In genomic region chr17:9023198-9023942, GRCm38 (mm10) we compare ENCODE assay signal across 9 mouse cellular contexts. TPM values are rescaled to one million over a fixed set of nuclear protein-coding genes. Genes with fewer than 3 reads are reported as not detected.
DNase-seq lines count a peak whose midpoint lies in the region; ATAC-seq lines count a peak whose summit lies in the region.
"Had no signal": no experiment of that assay in that cellular context is flagged by ENCODE, and none has a peak within 500 bp of the region (broad histone marks: within the 10 kb centered on the region; RNA-seq: fewer than 3 reads in every experiment).

No protein-coding gene starts in this region.

- peak overlapping the region; percentile 21; the same call in 1 of the 2 replicates for H3K4me2 ChIP-seq in hindbrain, embryonic 12.5 days (replicated peaks)
- peak overlapping the region; percentile 36 for H3K4me2 ChIP-seq in midbrain, embryonic 13.5 days (replicated peaks)

- no peak overlapping the region for H3K9ac ChIP-seq in hindbrain, embryonic 12.5 days
- no peak overlapping the region for H3K9ac ChIP-seq in midbrain, embryonic 13.5 days (replicated peaks)

- H3K4me1 ChIP-seq in hindbrain, embryonic 12.5 days = peaks cover 13% of the 10 kb centered on the region
- peaks cover 22% of the 10 kb centered on the region for H3K4me1 ChIP-seq in midbrain, embryonic 13.5 days (replicated peaks)

- H3K27ac ChIP-seq in hindbrain, embryonic 12.5 days = peak overlapping the region; percentile 23; the same call in 1 of the 2 replicates
- peak overlapping the region; percentile 66 for H3K27ac ChIP-seq in midbrain, embryonic 13.5 days

- no peaks in the 10 kb centered on the region for H3K27me3 ChIP-seq in hindbrain, embryonic 12.5 days
- H3K27me3 ChIP-seq in midbrain, embryonic 13.5 days = no peaks in the 10 kb centered on the region

- no peaks in the 10 kb centered on the region for H3K9me3 ChIP-seq in hindbrain, embryonic 12.5 days (replicated peaks)
- no peaks in the 10 kb centered on the region for H3K9me3 ChIP-seq in midbrain, embryonic 13.5 days

- H3K4me3 ChIP-seq in hindbrain, embryonic 12.5 days = no peak overlapping the region
- no peak overlapping the region; the same call in 1 of the 2 replicates for H3K4me3 ChIP-seq in midbrain, embryonic 13.5 days (replicated peaks)

- peak; percentile 17 to 36 for DNase-seq in frontal cortex, adult 2 months (ENCODE audit: extremely low spot score in 1 of 2, low spot score in 1 of 2)
- DNase-seq in cerebellum, adult 18-20 months = peak; percentile 68
- DNase-seq in spleen, postnatal 36 days (ENCODE audit: low spot score in 2 of 2) = no peak
- no peak for DNase-seq in lung, adult 18-20 months
- DNase-seq in urinary bladder, postnatal 36 days (ENCODE audit: low spot score in 2 of 2) = no peak
- DNase-seq: adrenal gland, postnatal 25 days had no signal

- no peak for ATAC-seq in frontal cortex, adult (ENCODE audit: low TSS enrichment)
- peak; percentile 50; the same call in 1 of the 2 replicates for ATAC-seq in hindbrain, embryonic 12.5 days (ENCODE audit: low FRiP score)
- peak; percentile 79 for ATAC-seq in midbrain, embryonic 13.5 days

- WGBS in hindbrain, embryonic 12.5 days = 31% methylated on average over 14 of the region's 14 CpGs
- 25% methylated on average over 14 of the region's 14 CpGs for WGBS in midbrain, embryonic 13.5 days

- no peaks in the 10 kb centered on the region for H3K36me3 ChIP-seq in hindbrain, embryonic 12.5 days
- H3K36me3 ChIP-seq in midbrain, embryonic 13.5 days = no peaks in the 10 kb centered on the region

RNA-seq across cellular contexts. Expression of gene 1700010I14Rik, which starts 35.2 kb away (rescaled TPM):
- polyA plus RNA-seq in frontal cortex, adult 2 months (2012; rRNA removed) = 2.0 and 2.2 TPM in 2 replicates
- 2.0 and 2.3 TPM in 2 replicates for polyA plus RNA-seq in hindbrain, embryonic 12.5 days (2016; fragmentation: Nextera tagmentation; extraction: Ambion mirVana)
- 2.7 and 3.1 TPM in 2 replicates for polyA plus RNA-seq in midbrain, embryonic 13.5 days (2015; fragmentation: Nextera tagmentation; extraction: Ambion mirVana)

Comparison
In these comparisons a context has a peak if more than half of its experiments do, and no peak if none do; other contexts are left out.
1. DNase-seq: peak in frontal cortex, adult 2 months (2 of 2) and cerebellum, adult 18-20 months (2 of 2); none in spleen, postnatal 36 days (0 of 2), lung, adult 18-20 months (0 of 2) and urinary bladder, postnatal 36 days (0 of 2).